Mouse (Mus musculus) common myeloid progenitor, adult 5-6 weeks (primary cell): Measurements from ENCODE around the gene Ugt3a1. TPM values are rescaled to one million over a fixed set of nuclear protein-coding genes. Genes with fewer than 3 reads are reported as not detected.

Experiments used
- ATAC-seq: replicated peaks from 2 replicates; pipeline ENCODE4 v1.8.0; 2016; ENCODE audit warnings: low read depth, mild to moderate bottlenecking, moderate TSS enrichment, inconsistent platforms; ENCODE audit not compliant: poor library complexity, severe bottlenecking
- total RNA-seq: library from RNA; stranded (forward); fragments of 200-1000, 187-1606 nt; gene quantifications from 2 replicates; pipeline ENCODE4 v1.2.3, GENCODE M21; 2017

Gene Ugt3a1
- total RNA-seq: not detected in 2 replicates

DNA sequence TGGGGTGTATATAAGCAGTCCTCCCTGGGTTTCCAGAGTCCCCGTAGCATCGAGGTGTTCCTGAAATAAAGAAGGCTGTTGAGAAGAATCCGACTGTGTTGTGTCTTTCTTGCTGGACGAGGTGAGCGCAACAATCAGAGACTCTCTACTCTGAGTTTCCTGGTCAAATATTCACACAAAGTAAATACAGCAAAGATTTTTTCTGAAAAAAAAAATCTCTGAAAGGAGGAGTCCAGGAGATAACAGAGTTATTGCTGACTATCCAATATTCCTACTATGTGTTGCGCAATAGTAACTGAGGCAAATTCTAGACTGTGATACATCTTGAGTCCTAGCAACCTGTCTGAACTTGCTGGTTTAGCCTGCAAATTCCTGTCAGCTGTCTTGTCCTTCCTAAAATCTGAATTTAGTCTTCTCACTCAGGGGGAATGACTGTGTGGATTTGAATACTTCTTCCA lies at the start of gene Ugt3a1:
Gene Ugt3a1 (plus strand): TSS at position 51 of the 458 bp plus-strand sequence.
- no peak for ATAC-seq

DNA sequence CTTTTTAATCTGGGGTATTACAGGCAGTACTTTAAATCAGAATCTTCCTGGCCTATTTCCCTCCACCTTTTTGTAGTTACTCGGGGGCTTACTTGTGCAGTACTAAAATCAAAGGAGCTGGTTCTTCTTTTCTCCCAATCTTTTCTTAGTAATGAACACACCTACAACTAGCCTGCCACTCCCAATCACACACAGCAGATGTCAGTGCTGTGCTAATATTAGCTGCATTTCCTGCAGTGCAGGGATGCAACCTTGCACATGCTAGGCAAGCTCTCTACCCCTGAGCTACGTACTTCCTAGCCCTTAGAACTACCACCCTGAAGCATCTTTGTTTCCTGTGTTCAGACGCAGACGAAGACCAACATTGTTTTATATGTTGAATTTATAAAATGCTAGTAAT lies 45.8 kb upstream of the Ugt3a1 start:
- 0 out of 2 replicates have a peak, but pooled peaks have one; percentile 45 for ATAC-seq

DNA sequence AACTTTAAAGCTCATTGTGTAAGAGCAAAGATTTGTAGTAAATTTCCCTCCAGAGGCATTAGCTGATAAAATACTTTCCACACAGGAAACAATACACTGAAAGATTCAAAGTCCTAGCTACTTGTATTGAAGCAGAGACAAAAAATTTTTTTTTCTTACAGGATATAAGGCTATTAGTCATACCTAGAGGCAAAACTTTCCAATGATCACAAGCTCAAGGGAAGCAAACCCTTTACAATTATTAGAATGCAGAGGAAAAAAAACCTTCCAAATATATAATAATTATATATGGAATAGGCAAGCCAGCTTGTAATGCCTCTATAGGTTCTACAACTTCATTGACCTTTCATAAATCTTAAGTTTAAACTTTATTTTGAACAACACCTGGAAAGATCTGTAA lies 30.3 kb upstream of the Ugt3a1 start:
- ATAC-seq: no peak

DNA sequence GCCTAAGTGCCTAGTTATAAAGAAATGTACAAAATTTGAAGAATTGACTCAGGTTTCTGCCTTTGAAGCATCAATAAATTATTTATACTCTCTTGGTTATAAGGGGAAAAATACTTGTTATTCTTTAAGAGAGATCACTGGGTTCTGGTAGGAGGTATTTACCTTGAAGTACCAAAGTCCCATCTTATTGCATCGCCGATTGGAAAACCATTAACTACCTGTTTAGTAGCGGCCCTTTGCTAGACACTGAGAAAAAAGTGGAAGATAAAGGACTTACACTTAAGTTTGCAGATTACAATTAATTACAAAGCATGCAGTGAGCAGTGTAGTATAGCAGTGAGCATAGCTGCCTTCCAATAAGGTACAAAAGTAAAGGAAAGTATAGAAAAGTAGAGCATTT lies 23.8 kb upstream of the Ugt3a1 start:
- no peak for ATAC-seq

DNA sequence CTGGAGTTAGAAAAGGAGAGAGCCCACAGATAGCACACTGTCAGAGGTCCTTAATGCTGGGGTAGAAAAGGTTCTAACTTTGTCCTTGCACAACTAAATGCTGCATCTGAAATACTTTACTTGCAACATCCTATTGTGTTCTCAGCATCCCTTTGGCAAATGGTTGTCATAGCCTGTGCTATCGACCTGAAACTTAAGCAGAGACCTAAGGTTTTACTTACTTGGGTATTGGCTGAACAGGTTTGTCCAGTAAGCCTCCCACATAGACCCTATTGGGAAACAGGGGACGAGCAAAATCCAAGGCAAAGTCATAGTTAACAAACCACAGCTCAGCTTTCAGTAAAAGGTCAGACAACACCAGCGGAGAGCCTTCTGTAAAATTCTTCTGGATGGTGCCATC lies 16.1 kb upstream of the Ugt3a1 start:
- no peak for ATAC-seq

GRCm38 (mm10) chr15:9271876-9272275 lies 4.8 kb upstream of the Ugt3a1 start:
- no peak for ATAC-seq

DNA sequence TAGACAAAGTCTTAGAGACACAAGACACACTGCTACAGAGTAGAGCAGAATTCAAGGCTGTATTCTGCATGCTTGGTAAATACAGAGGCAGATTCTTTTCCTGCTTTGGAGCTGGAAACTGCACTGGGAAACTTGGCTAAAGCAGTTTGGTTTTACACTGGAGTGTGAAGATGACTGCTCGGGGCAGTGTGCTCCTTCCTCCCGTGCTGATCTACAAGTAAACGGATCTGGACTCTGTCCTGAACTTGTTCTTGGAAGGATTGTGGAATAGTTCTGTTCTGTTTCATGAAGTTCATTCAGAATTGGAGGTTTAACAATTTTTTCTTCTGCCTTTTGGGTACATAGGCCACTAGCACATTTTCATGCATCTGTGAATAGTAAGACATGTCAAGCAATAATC lies 2.3 kb downstream of the Ugt3a1 start:
- ATAC-seq: no peak

DNA sequence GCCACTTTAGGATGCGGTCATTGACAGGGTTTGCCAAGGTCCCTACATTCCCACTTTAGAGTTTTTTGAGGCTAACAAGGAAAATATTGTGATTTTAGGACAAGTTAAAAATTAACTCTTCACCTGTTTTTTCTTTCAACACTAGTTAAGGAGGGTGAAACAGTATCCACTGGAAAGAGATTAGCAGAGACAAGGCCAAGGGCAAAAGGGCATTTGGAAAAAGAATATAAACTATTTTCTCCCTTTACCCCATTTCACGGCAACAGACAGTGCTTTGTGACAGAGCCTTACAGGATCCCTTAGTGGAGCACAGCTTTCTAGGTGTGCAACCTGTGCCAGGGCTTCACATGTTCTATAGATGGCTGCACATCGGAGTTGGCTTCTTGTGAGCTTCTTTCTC lies 2.9 kb downstream of the Ugt3a1 start:
- no peak for ATAC-seq

GRCm38 (mm10) chr15:9283165-9283564 lies 6.5 kb downstream of the Ugt3a1 start:
- no peak for ATAC-seq

DNA sequence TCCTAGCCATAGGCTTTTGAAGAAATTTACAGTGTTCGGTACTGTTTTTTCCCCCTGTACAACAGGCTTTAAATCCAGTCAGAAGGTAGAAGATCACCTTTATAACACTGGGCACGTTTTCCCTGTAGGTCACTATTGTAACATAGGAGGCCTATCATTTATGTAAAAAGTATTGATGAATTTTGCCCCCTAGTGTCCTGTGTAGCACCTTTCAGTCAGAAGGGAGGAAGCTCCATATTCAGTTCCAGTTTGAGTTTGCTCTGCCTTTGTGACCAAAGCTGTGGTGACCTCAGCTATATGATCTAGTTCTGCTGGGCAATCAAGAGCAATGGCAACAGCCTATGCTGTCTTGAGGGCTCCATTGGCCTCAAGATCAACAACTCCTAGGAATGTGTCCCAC lies 13.0 kb downstream of the Ugt3a1 start:
- ATAC-seq: peak; percentile 47; the same call in 1 of the 2 replicates

DNA sequence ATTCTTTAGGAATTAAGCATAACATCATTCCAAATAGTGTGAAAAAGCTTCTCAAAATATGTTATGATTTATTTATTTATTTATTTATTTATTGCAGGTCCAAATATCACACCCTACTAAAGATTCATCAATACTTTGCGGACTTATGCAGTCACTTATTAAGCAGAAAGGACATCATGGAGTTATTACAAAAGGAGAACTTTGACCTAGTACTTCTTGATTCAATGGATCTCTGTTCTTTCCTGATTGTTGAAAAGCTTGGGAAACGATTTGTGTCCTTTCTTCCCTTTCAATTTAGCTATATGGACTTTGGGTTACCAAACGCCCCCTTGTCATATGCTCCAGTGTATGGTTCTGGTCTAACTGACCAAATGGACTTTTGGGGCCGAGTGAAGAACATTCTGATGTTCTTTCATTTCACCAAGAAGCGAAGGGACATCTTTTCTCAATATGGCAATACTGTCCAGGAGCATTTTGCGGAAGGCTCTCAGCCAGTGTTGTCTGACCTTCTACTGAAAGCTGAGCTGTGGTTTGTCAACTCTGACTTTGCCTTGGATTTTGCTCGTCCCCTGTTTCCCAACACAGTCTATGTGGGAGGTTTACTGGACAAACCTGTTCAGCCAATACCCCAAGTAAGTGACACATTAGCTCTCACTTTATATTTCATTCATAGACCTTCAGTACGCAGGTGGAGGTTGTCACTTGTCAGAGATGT lies 29.4 kb downstream of the Ugt3a1 start:
- ATAC-seq: no peak

DNA sequence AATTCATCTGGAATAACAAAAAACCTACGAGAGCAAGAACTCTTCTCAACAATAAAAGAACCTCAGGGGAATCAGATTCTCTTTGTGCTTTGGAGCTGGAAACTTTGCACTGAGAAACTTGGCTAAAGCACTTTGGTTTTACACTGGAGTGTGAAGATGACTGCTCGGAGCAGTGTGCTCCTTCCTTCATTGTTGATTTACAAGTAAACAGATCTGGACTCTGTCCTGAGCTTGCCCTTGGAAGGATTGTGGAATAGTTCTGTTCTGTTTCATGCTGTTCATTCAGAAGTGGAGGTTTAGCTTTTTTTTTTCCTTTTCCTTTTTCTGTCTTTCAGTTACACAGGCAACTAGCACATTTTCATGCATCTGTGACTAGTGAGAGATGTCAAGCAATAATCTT lies 57.9 kb downstream of the Ugt3a1 start:
- ATAC-seq: no peak

DNA sequence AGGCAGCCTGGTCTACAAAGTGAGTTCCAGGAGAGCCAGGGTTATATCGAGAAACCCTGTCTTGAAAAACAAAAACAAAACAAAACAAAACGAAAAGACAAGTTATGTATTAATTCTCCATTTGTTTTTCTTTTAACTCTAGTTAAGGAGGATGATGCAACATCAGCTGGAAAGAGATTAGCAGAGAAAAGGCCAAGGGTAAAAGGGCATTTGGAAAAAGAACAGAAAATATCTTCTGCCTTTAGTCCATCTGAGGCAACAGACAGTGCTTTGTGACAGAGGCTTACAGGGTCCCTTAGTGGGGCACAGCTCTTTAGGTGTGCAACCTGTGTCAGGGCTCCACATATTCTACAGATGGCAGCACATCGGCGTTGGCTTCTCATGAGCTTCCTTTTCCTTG lies 58.7 kb downstream of the Ugt3a1 start, which contains the start of gene Ugt3a2:
Gene Ugt3a2 (plus strand): TSS at position 210 of the 400 bp plus-strand sequence.
- ATAC-seq: no peak

GRCm38 (mm10) chr15:9336616-9337015 lies 59.9 kb downstream of the Ugt3a1 start:
- ATAC-seq: no peak

DNA sequence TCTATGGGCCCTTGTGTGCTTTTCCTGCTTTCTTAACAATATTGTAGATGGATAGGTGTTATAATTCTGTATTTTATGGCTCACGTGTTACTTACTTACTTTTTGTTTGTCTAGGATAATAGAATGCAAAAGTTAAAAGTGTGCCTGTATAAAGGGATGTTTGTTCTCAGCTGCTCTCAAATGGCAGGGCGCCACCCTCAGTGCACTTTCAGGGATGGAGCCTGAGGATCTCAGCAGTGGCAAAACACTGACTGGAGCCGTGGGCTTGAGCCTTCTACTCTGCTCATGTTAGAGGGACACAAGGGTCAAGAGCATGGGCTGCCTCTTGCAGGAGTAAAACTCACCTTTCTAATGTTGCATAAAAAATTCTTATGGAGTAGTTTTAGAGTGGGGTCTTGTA lies 60.3 kb downstream of the Ugt3a1 start:
- no peak for ATAC-seq

- ATAC-seq: no peak
These were observed 72.1 kb downstream of the Ugt3a1 start for GRCm38 (mm10) chr15:9348739-9349138.

DNA sequence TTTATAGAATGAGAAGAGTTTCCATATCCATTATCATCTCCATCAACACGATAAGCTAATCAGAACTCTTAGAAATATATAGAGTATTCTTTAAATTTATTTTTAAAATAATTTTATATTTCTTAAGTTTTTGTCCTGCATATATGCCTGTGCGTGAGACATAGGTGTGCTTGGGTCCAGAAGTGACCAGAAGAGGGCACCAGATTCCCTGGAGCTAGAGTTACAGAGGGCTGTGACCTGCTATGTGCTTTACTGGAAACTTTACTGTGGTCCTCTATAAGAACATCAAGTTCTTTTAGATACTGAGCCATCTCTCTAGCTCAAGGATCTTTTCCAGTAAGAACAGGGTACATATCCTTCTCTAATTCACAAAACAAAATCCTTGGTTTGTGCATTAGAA lies 86.1 kb downstream of the Ugt3a1 start:
- ATAC-seq: no peak

Other genes starting within 250 kb of the Ugt3a1 start
- 107 and 115 TPM in 2 replicates for gene Nadk2, start 205.6 kb upstream of the Ugt3a1 start, total RNA-seq
- 5.3 and 10.5 TPM in 2 replicates for gene Lmbrd2, start 136.3 kb upstream of the Ugt3a1 start, total RNA-seq
- 19.1 and 20.0 TPM in 2 replicates for gene Skp2, start 121.5 kb upstream of the Ugt3a1 start, total RNA-seq
- gene Ugt3a2, start 58.7 kb downstream of the Ugt3a1 start, total RNA-seq: not detected in 2 replicates
- 0.46 TPM in 1 of 2 replicates, not detected in the other for gene Capsl, start 159.1 kb downstream of the Ugt3a1 start, total RNA-seq